Mouse (Mus musculus) heart, embryonic 10.5 days (tissue): Measurements from ENCODE around the gene Ank3. TPM values are rescaled to one million over a fixed set of nuclear protein-coding genes. Genes with fewer than 3 reads are reported as not detected.
A peak's percentile ranks its signal among the peaks of the same experiment; 100 is the strongest.

ENCODE experiments used
- DNase-seq: peaks from one replicate; pipeline ENCODE4 v3.0.0-alpha.2; 2017; ENCODE audit warnings: low spot score
- H3K27ac ChIP-seq: fragments of 300-500 bp; sonication (generic); 2 replicates; pipeline ENCODE4 v1.5.1; 2016; ENCODE audit warnings: mild to moderate bottlenecking
- H3K27me3 ChIP-seq: fragments of 300-500 bp; sonication (generic); 2 replicates; pipeline ENCODE4 v1.6.1; 2016; ENCODE audit warnings: mild to moderate bottlenecking; ENCODE audit not compliant: poor library complexity, insufficient read depth, severe bottlenecking
- H3K36me3 ChIP-seq: fragments of 300-500 bp; sonication (generic); 2 replicates; pipeline ENCODE4 v1.6.1; 2016; ENCODE audit warnings: mild to moderate bottlenecking, moderate library complexity
- H3K4me1 ChIP-seq: fragments of 300-500 bp; sonication (generic); 2 replicates; pipeline ENCODE4 v1.6.1; 2016; ENCODE audit warnings: mild to moderate bottlenecking
- H3K4me3 ChIP-seq: fragments of 300-500 bp; sonication (generic); 2 replicates; pipeline ENCODE4 v1.5.1; 2016; ENCODE audit warnings: mild to moderate bottlenecking, moderate library complexity
- H3K9me3 ChIP-seq: fragments of 300-500 bp; sonication (generic); 2 replicates; pipeline ENCODE4 v1.6.1; 2016; ENCODE audit warnings: mild to moderate bottlenecking, moderate library complexity
- WGBS: fragments of 180-500 bp; shearing (Covaris S2); methylation state at CpG from one replicate; pipeline ENCODE4 v1.1.7; 2016; 5-methylcytosine and 5-hydroxymethylcytosine counted together
- polyA plus RNA-seq: library from polyadenylated mRNA; unstranded; fragments of >200 nt; fragmentation: Nextera tagmentation; extraction: Ambion mirVana; gene quantifications from 2 replicates; pipeline ENCODE4 v1.2.1, GENCODE M21; 2016

The Ank3 gene
- polyA plus RNA-seq, 1 experiment from 2014 or later = 54.8 TPM

- peak overlapping the region; percentile 70 for H3K4me3 ChIP-seq
Measured at GRCm38 (mm10) chr10:69535123-69535930, 136.8 kb downstream of the Ank3 start.

GRCm38 (mm10) chr10:69535931-69536200, 137.3 kb downstream of the Ank3 start:
- Histone ChIP-seq H3K9me3 (no peaks in the 10 kb centered on the region), H3K27ac (peak overlapping the region; percentile 93), H3K4me1 (peaks cover 30% of the 10 kb centered on the region), H3K27me3 (no peaks in the 10 kb centered on the region), H3K36me3 (0 out of 2 replicates have a peak, but pooled peaks cover 3% of the 10 kb centered on the region), H3K4me3 (peak overlapping the region; percentile 70)
- WGBS = 62% methylated on average over 3 of the region's 4 CpGs
- no peak for DNase-seq

More at GRCm38 (mm10) chr10:69535123-69535930, 136.8 kb downstream of the Ank3 start:
- Histone ChIP-seq H3K36me3 (0 out of 2 replicates have a peak, but pooled peaks cover 3% of the 10 kb centered on the region), H3K27me3 (no peaks in the 10 kb centered on the region), H3K4me1 (peaks cover 30% of the 10 kb centered on the region), H3K27ac (peak overlapping the region; percentile 93), H3K9me3 (no peaks in the 10 kb centered on the region)
- 31% methylated on average over 15 of the region's 15 CpGs for WGBS
- DNase-seq = no peak

- Histone ChIP-seq H3K36me3 (0 out of 2 replicates have a peak, but pooled peaks cover 3% of the 10 kb centered on the region), H3K4me3 (peak overlapping the region; percentile 70), H3K4me1 (peaks cover 30% of the 10 kb centered on the region), H3K27me3 (no peaks in the 10 kb centered on the region), H3K27ac (peak overlapping the region; percentile 93), H3K9me3 (no peaks in the 10 kb centered on the region)
- 52% methylated on average over 9 of the region's 9 CpGs for WGBS
- no peak for DNase-seq
Measured at GRCm38 (mm10) chr10:69536372-69537075, 138.0 kb downstream of the Ank3 start.

- Histone ChIP-seq H3K27ac (no peak overlapping the region), H3K27me3 (no peaks in the 10 kb centered on the region), H3K4me1 (peaks cover 26% of the 10 kb centered on the region), H3K9me3 (no peaks in the 10 kb centered on the region), H3K36me3 (0 out of 2 replicates have a peak, but pooled peaks cover 3% of the 10 kb centered on the region), H3K4me3 (no peak overlapping the region)
- no peak for DNase-seq
- 82% methylated on average over 2 of the region's 2 CpGs for WGBS
Measured at GRCm38 (mm10) chr10:69538236-69538635, 139.7 kb downstream of the Ank3 start.

- Histone ChIP-seq H3K27me3 (no peaks in the 10 kb centered on the region), H3K4me1 (peaks cover 21% of the 10 kb centered on the region), H3K4me3 (no peak overlapping the region), H3K27ac (no peak overlapping the region), H3K36me3 (0 out of 2 replicates have a peak, but pooled peaks cover 3% of the 10 kb centered on the region), H3K9me3 (no peaks in the 10 kb centered on the region)
- WGBS = 91% methylated on average over 3 of the region's 3 CpGs
- DNase-seq = no peak
Measured at GRCm38 (mm10) chr10:69542439-69542838, 143.9 kb downstream of the Ank3 start.

- no peak for DNase-seq
- Histone ChIP-seq H3K27ac (no peak overlapping the region), H3K4me1 (peaks cover 14% of the 10 kb centered on the region), H3K4me3 (no peak overlapping the region), H3K36me3 (0 out of 2 replicates have a peak, but pooled peaks cover 3% of the 10 kb centered on the region), H3K27me3 (no peaks in the 10 kb centered on the region), H3K9me3 (no peaks in the 10 kb centered on the region)
- WGBS = 91% methylated on average over 10 of the region's 10 CpGs
Measured at GRCm38 (mm10) chr10:69543876-69544620, 145.5 kb downstream of the Ank3 start.

- no peak for DNase-seq
- Histone ChIP-seq H3K9me3 (no peaks in the 10 kb centered on the region), H3K4me3 (no peak overlapping the region), H3K36me3 (0 out of 2 replicates have a peak, but pooled peaks cover 3% of the 10 kb centered on the region), H3K27ac (no peak overlapping the region), H3K4me1 (peaks cover 14% of the 10 kb centered on the region), H3K27me3 (no peaks in the 10 kb centered on the region)
- WGBS = 80% methylated on average over 7 of the region's 7 CpGs
Measured at GRCm38 (mm10) chr10:69544653-69545052, 146.1 kb downstream of the Ank3 start.

- DNase-seq = no peak
- peaks cover 22% of the 10 kb centered on the region for H3K4me1 ChIP-seq
- 88% methylated on average over 3 of the region's 3 CpGs for WGBS
Measured at GRCm38 (mm10) chr10:69545936-69546335, 147.4 kb downstream of the Ank3 start.

GRCm38 (mm10) chr10:69546643-69547042, 148.1 kb downstream of the Ank3 start:
- Histone ChIP-seq H3K9me3 (no peaks in the 10 kb centered on the region), H3K4me1 (peaks cover 28% of the 10 kb centered on the region), H3K4me3 (no peak overlapping the region), H3K36me3 (no peaks in the 10 kb centered on the region), H3K27me3 (no peaks in the 10 kb centered on the region), H3K27ac (no peak overlapping the region)
- WGBS = 79% methylated on average over 6 of the region's 6 CpGs
- no peak for DNase-seq

More at GRCm38 (mm10) chr10:69545936-69546335, 147.4 kb downstream of the Ank3 start:
- no peaks in the 10 kb centered on the region for H3K9me3 ChIP-seq
- H3K4me3 ChIP-seq = no peak overlapping the region
- H3K27me3 ChIP-seq = no peaks in the 10 kb centered on the region
- H3K36me3 ChIP-seq = no peaks in the 10 kb centered on the region
- no peak overlapping the region for H3K27ac ChIP-seq

- 78% methylated on average over 3 of the region's 3 CpGs for WGBS
- H3K4me3 ChIP-seq = no peak overlapping the region
- no peaks in the 10 kb centered on the region for H3K36me3 ChIP-seq
- no peaks in the 10 kb centered on the region for H3K27me3 ChIP-seq
- H3K9me3 ChIP-seq = no peaks in the 10 kb centered on the region
- DNase-seq = no peak
- peaks cover 31% of the 10 kb centered on the region for H3K4me1 ChIP-seq
- no peak overlapping the region for H3K27ac ChIP-seq
Measured at GRCm38 (mm10) chr10:69548771-69549170, 150.2 kb downstream of the Ank3 start.

- Histone ChIP-seq H3K27ac (no peak overlapping the region), H3K9me3 (no peaks in the 10 kb centered on the region), H3K36me3 (no peaks in the 10 kb centered on the region), H3K4me3 (no peak overlapping the region), H3K27me3 (no peaks in the 10 kb centered on the region), H3K4me1 (peaks cover 31% of the 10 kb centered on the region)
- WGBS = 89% methylated on average over 4 of the region's 4 CpGs
- DNase-seq = no peak
Measured at GRCm38 (mm10) chr10:69549221-69549620, 150.6 kb downstream of the Ank3 start.

GRCm38 (mm10) chr10:69550824-69551223, 152.3 kb downstream of the Ank3 start:
- Histone ChIP-seq H3K4me3 (no peak overlapping the region), H3K27me3 (no peaks in the 10 kb centered on the region), H3K4me1 (peaks cover 19% of the 10 kb centered on the region), H3K27ac (0 out of 2 replicates have a peak overlapping the region, but pooled peaks have one; percentile 31), H3K9me3 (no peaks in the 10 kb centered on the region), H3K36me3 (no peaks in the 10 kb centered on the region)
- 16% methylated on average over 4 of the region's 4 CpGs for WGBS
- no peak for DNase-seq
